Mouse (Mus musculus) gastrocnemius, postnatal 25 days (tissue): ENCODE measurements around the gene Midn. TPM values are rescaled to one million over a fixed set of nuclear protein-coding genes. Genes with fewer than 3 reads are reported as not detected.
A peak's percentile ranks its signal among the peaks of the same experiment; 100 is the strongest.
"Not testable (repeated sequence)": the region's sequence is repeated elsewhere in the genome, so short reads cannot be mapped to it uniquely, and the experiment has no call there.

Source experiments
- DNase-seq: peaks from one replicate; pipeline ENCODE4 v3.0.0; 2022
- total RNA-seq, 2 experiments: library from RNA; stranded (reverse); gene quantifications; 1 replicate in 1 of 2; 2 replicates in 1 of 2; pipeline ENCODE4 v1.2.3; 2021

Gene Midn
- total RNA-seq, 2 experiments from 2014 or later = 33.7 to 34.8 TPM

- peak; percentile 77 for DNase-seq
Observed at GRCm38 (mm10) chr10:80158307-80158986, 10.4 kb downstream of the Midn start.

GRCm38 (mm10) chr10:80159021-80159560 is 11.0 kb downstream of the Midn start:
- no peak for DNase-seq

- DNase-seq = peak; percentile 99
Observed at GRCm38 (mm10) chr10:80159561-80160454, 11.7 kb downstream of the Midn start.

- DNase-seq = peak; percentile 83
Observed at GRCm38 (mm10) chr10:80160455-80161371, 12.6 kb downstream of the Midn start.

GRCm38 (mm10) chr10:80161522-80162242 is 13.6 kb downstream of the Midn start:
- DNase-seq = no peak

DNA sequence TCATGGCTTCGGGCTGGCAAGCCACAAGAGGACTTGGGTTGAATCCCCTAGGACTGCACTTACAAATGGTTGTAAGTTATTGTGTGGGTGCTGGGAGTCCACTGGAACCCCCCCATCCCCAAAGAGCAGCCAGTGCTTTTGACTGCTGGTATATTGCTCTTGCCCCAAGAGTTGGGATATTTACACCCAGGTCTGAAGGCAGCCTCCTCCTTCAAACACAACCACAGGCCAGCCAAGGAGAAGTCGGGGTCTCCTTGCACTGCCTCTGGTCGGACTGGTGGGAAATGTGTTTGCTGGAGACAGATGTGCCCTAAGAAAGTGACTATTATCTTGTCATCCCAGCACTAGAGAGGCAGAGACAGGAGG is 14.2 kb downstream of the Midn start:
- no peak for DNase-seq

GRCm38 (mm10) chr10:80162716-80163299 is 14.7 kb downstream of the Midn start:
- no peak for DNase-seq

DNA sequence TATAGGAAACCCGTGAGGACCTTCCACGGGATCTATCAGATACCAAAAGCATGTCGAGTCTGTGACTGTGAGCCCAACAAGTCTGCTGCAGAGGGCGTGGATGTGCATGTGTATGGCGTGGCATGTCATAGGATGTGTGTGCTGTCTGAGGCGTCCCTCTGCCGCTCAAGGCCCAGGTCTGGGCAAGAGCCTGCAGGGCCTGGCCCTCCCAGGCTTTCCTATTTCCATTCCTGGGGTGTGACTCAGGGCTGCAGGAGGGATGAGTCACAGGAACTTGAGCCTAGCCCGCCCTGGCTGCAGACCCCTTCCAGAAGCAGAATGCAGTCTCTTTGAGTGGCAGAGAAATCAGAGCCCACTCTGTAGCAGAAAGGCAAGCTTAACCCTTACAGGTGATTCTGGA is 15.6 kb downstream of the Midn start:
- peak; percentile 66 for DNase-seq

GRCm38 (mm10) chr10:80164161-80164997 is 16.3 kb downstream of the Midn start:
- DNase-seq = peak; percentile 60

DNA sequence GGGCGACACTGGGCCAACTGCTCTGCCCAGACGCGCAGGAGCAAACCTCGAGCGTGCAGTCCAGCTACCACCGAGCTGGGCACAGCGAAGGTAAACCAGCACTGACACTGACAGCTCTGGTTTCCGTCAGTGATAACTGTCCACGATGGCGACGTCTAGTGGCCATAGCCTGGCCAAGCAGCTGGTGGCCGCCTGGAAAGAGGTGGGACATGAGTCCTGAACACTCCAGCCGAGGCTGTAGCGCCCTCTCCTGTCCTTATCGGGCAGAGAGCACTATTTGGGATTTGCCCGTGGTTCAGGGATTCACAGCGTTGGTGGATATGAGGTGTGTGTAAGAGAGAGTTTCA is 16.9 kb downstream of the Midn start:
- peak; percentile 93 for DNase-seq

- DNase-seq = no peak
Observed at GRCm38 (mm10) chr10:80165392-80166128, 17.5 kb downstream of the Midn start, which contains the start of gene Cirbp. Gene Cirbp (plus strand): TSS chr10:80165985.

- not testable (repeated sequence) for DNase-seq
Observed at GRCm38 (mm10) chr10:80166136-80166535, 18.1 kb downstream of the Midn start.

DNA sequence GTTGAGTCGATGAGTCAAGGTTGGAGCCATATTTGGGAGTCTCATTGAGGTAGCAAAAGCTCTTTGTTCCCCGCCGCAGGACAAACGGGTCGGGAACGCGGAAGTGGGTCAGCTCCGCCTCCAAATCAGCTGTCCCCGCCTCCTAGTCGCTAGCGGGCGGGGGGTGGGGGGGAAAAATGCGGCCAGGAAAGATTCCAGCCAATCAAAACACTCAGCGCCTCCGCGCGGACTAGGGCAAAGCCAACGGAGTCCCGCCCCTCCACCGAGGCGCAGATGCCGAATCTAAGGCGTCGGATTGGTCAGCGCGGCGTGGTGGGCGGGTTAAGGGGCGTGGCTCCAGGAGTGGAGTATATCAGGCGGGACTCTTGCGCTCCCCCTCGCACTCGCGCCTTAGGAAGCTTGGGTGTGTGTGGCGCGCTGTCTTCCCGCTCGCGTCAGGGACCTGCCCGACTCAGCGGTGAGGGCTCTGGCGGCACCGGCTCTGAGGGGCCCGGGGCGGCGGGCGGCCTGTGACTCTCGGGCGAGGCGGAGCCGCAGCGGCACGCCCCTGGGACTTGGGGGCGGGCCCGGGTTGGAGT is 19.5 kb downstream of the Midn start:
- DNase-seq = peak; percentile 97

- peak; percentile 93 for DNase-seq
Observed at GRCm38 (mm10) chr10:80168038-80168661, 20.1 kb downstream of the Midn start.

- DNase-seq = no peak
Observed at GRCm38 (mm10) chr10:80169070-80169469, 21.0 kb downstream of the Midn start.

GRCm38 (mm10) chr10:80169651-80170050 is 21.6 kb downstream of the Midn start:
- DNase-seq = no peak

GRCm38 (mm10) chr10:80170052-80170451 is 22.0 kb downstream of the Midn start:
- no peak for DNase-seq

GRCm38 (mm10) chr10:80170601-80171021 is 22.5 kb downstream of the Midn start:
- DNase-seq = no peak
